Mouse (Mus musculus) kidney, postnatal 4 days (tissue): Measurements from ENCODE around the gene Olfr1474.
"Not testable (repeated sequence)": the region's sequence is repeated elsewhere in the genome, so short reads cannot be mapped to it uniquely, and the experiment has no call there.

Experiments used
- DNase-seq, 2 experiments: peaks; one replicate each; pipeline ENCODE4 v3.0.0; 2021; ENCODE audit warnings: mixed read lengths in 2 of 2

Gene Olfr1474

GRCm38 (mm10) chr19:13469265-13469664, at the start of gene Olfr1474:
Gene Olfr1474, plus strand, starts transcription at chr19:13469565.
- not testable (repeated sequence) for DNase-seq

- DNase-seq, result not testable (repeated sequence)
These were observed 26.3 kb upstream of the Olfr1474 start, which contains the start of gene Olfr1471 for GRCm38 (mm10) chr19:13443109-13443508. Gene Olfr1471, plus strand, starts transcription at chr19:13443409.

DNA sequence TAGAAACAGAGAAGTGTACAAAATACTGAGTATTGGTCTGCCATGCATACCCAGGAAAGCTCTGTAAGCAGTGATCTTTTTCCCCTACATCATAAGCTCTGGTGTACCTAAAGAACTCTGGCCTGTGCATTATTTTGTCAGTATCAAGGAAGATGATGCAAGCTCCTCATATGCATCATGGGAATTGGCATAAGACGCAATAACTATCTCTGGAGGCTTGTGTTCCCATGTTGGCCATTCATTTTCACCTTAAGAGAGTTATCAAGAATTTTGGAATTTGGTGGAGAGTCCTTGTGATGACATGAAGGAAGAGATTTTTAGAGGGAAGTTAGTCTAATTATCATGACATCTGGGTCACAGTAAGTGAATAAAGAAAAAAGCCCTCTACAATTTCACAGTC, 13.4 kb upstream of the Olfr1474 start, which contains the start of gene Olfr1472:
Gene Olfr1472 (minus strand): TSS at position 101 of the 400 bp plus-strand sequence.
- no peak for DNase-seq

GRCm38 (mm10) chr19:13480096-13480495, 10.7 kb downstream of the Olfr1474 start, which contains the start of gene Olfr1475:
Gene Olfr1475, minus strand, starts transcription at chr19:13480196.
- no peak for DNase-seq

DNA sequence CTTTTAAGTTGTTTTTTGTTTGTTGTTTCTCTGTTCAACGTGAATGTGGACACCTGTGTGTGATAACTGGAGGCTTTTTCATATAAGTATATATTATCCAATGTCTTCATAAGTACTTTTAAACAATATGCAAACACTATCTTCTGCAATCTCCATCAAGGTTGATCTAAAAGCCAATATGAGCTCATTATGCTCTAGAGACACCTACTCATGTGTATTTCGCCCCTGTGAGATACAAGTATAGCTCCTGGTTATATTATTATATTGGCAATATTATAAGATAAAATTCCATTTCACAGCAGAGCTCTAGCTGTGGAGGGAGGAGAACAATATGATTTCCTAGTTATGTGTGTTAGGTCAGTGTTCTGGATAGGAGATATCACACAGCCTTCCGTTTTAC, 30.9 kb downstream of the Olfr1474 start, which contains the start of gene Olfr1477:
Gene Olfr1477 (plus strand): TSS at position 301 of the 400 bp plus-strand sequence.
- DNase-seq, result no peak
